Mouse (Mus musculus) thymus, adult 2 months (tissue): ENCODE data around the gene Mapkapk2. TPM values are rescaled to one million over a fixed set of nuclear protein-coding genes. Genes with fewer than 3 reads are reported as not detected.

Experiments used
- DNase-seq: peaks from one replicate; pipeline ENCODE4 v3.0.0; 2021
- H3K27ac ChIP-seq: fragments of 200-500 bp; 2 replicates; pipeline ENCODE4 v1.5.1; 2012; ENCODE audit warnings: low read length, control low read depth; ENCODE audit not compliant: control insufficient read depth, insufficient read depth
- H3K27me3 ChIP-seq: fragments of 200-500 bp; 2 replicates; pipeline ENCODE4 v1.6.1; 2012; ENCODE audit warnings: mild to moderate bottlenecking, low read length, moderate library complexity, mixed read lengths; ENCODE audit not compliant: control insufficient read depth, insufficient read depth
- H3K36me3 ChIP-seq: fragments of 200-500 bp; 2 replicates; pipeline ENCODE4 v1.6.1; 2012; ENCODE audit warnings: mild to moderate bottlenecking, low read length, moderate library complexity; ENCODE audit not compliant: control insufficient read depth, insufficient read depth
- H3K4me1 ChIP-seq: fragments of 200-500 bp; replicated peaks from 2 replicates; pipeline ENCODE4 v1.6.1; 2012; ENCODE audit warnings: low read length; ENCODE audit not compliant: control insufficient read depth, insufficient read depth
- H3K4me3 ChIP-seq: fragments of 200-500 bp; 2 replicates; pipeline ENCODE4 v1.5.1; 2012; ENCODE audit warnings: mild to moderate bottlenecking, low read length, control low read depth, moderate library complexity; ENCODE audit not compliant: control insufficient read depth, insufficient read depth
- CTCF ChIP-seq: fragments of 200-500 bp; IDR thresholded peaks from 2 replicates; pipeline ENCODE4 v1.5.1; 2012; ENCODE audit warnings: mild to moderate bottlenecking, control low read depth, low read length, moderate library complexity, borderline replicate concordance; ENCODE audit not compliant: control insufficient read depth, poor library complexity, insufficient read depth; ENCODE audit errors: extremely low read depth
- POLR2A ChIP-seq: fragments of 200-500 bp; IDR thresholded peaks from 2 replicates; pipeline ENCODE4 v1.6.1; 2012; ENCODE audit warnings: mild to moderate bottlenecking, low read length, control low read depth, moderate library complexity; ENCODE audit not compliant: control insufficient read depth, poor library complexity, insufficient read depth; ENCODE audit errors: extremely low read depth
- WGBS: fragments of 180-500 bp; shearing (Covaris S2); methylation state at CpG from one replicate; pipeline ENCODE4 v1.1.7; 2018; 5-methylcytosine and 5-hydroxymethylcytosine counted together
- polyA plus RNA-seq: library from polyadenylated mRNA; depleted of rRNA; stranded (reverse); fragments of >200 nt; gene quantifications from 2 replicates; pipeline ENCODE4 v1.2.3, GENCODE M21; 2012

The Mapkapk2 gene
- polyA plus RNA-seq, 1 experiment, result 69.6 TPM

- 63% methylated on average over 7 of the region's 7 CpGs for WGBS
- peaks cover 3% of the 10 kb centered on the region; the same call in 1 of the 2 replicates for H3K4me1 ChIP-seq
- peaks cover 6% of the 10 kb centered on the region; the same call in 1 of the 2 replicates for H3K36me3 ChIP-seq
- DNase-seq, result no peak
- H3K27me3 ChIP-seq, result no peaks in the 10 kb centered on the region
- no peak overlapping the region for H3K4me3 ChIP-seq
- TF ChIP-seq CTCF (no peak), POLR2A (no peak)
- H3K27ac ChIP-seq, result no peak overlapping the region
Measured at GRCm38 (mm10) chr1:131051073-131051472, 46.6 kb downstream of the Mapkapk2 start.

DNA sequence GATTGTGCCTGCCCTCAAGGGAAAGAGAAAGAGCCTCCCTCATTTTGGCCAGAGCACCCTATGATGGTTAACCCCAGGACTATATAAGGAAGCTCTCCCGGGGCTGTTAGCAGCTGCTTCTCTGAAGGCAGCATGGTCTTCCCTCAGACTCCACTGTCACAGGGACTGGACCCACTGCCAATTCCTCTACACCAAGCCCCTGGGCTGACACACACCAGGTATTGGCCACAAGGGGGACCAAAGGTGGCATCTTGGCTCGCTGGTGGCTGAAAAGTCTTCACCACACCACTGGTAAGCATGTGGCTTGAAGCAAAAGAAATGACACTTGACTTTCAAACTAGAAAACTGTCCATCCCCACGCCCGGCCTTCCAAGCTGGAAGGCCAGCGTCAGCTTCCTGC lies 47.0 kb downstream of the Mapkapk2 start:
- TF ChIP-seq POLR2A (no peak), CTCF (no peak)
- H3K4me3 ChIP-seq, result no peak overlapping the region
- H3K27me3 ChIP-seq, result no peaks in the 10 kb centered on the region
- H3K4me1 ChIP-seq, result peaks cover 3% of the 10 kb centered on the region; the same call in 1 of the 2 replicates
- H3K27ac ChIP-seq, result no peak overlapping the region
- WGBS, result 79% methylated on average over 5 of the region's 5 CpGs
- DNase-seq, result no peak
- H3K36me3 ChIP-seq, result peaks cover 6% of the 10 kb centered on the region; the same call in 1 of the 2 replicates

- H3K27me3 ChIP-seq, result no peaks in the 10 kb centered on the region
- 92% methylated on average over 5 of the region's 5 CpGs for WGBS
- DNase-seq, result no peak
- no peak overlapping the region for H3K4me3 ChIP-seq
- H3K36me3 ChIP-seq, result peaks cover 1% of the 10 kb centered on the region; the same call in 1 of the 2 replicates
- peaks cover 3% of the 10 kb centered on the region; the same call in 1 of the 2 replicates for H3K4me1 ChIP-seq
- TF ChIP-seq POLR2A (no peak), CTCF (no peak)
- no peak overlapping the region for H3K27ac ChIP-seq
Measured at GRCm38 (mm10) chr1:131050011-131050410, 47.6 kb downstream of the Mapkapk2 start.

- no peaks in the 10 kb centered on the region for H3K27me3 ChIP-seq
- 29% methylated on average over 5 of the region's 5 CpGs for WGBS
- no peak overlapping the region for H3K27ac ChIP-seq
- H3K36me3 ChIP-seq, result no peaks in the 10 kb centered on the region
- TF ChIP-seq CTCF (no peak), POLR2A (no peak)
- no peak for DNase-seq
- peaks cover 3% of the 10 kb centered on the region; the same call in 1 of the 2 replicates for H3K4me1 ChIP-seq
- H3K4me3 ChIP-seq, result no peak overlapping the region
Measured at GRCm38 (mm10) chr1:131049361-131049806, 48.2 kb downstream of the Mapkapk2 start.

- 76% methylated on average over 8 of the region's 8 CpGs for WGBS
- H3K36me3 ChIP-seq, result no peaks in the 10 kb centered on the region
- TF ChIP-seq POLR2A, result no peak
- no peak for TF ChIP-seq CTCF
- H3K4me1 ChIP-seq, result peaks cover 3% of the 10 kb centered on the region; the same call in 1 of the 2 replicates
- no peaks in the 10 kb centered on the region for H3K27me3 ChIP-seq
- no peak overlapping the region for H3K27ac ChIP-seq
- no peak for DNase-seq
- no peak overlapping the region for H3K4me3 ChIP-seq
Measured at GRCm38 (mm10) chr1:131048946-131049345, 48.7 kb downstream of the Mapkapk2 start.

DNA sequence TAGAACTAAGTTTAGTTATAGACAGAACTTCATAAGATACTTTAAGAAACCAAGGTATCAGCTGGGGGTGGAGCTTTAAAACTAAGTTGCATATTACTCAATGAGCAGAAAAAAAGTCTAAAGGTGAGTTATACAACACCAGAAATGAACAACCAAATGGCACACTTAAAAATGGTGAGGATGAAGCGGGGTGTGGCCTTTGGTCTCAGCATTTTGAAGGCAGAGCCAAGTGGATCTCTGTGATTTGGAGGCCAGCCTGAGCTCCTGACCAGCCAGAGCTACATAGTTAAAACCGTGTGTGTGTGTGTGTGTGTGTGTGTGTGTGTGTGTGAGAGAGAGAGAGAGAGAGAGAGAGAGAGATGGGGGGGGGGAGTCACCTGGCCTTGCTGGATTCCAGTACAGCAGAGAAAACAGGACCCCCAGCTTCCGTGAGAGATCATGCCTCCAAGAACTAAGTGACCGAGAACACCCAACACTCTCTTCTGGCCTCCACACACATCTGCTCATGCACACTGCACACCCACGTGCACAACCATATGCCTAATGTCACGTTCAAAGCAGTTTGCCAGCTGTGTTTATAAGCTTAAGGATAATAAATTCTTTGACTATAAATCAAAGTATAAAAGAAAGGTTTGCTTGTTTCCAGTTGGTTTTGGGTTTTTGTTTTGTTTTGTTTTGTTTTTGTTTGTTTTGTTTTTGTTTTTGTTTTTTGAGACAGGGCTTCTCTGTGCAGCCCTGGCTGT lies 49.3 kb downstream of the Mapkapk2 start:
- no peaks in the 10 kb centered on the region for H3K36me3 ChIP-seq
- H3K27me3 ChIP-seq, result no peaks in the 10 kb centered on the region
- 86% methylated on average over 6 of the region's 6 CpGs for WGBS
- no peak for TF ChIP-seq CTCF
- no peak for TF ChIP-seq POLR2A
- no peak overlapping the region for H3K4me3 ChIP-seq
- H3K27ac ChIP-seq, result no peak overlapping the region
- DNase-seq, result no peak
- H3K4me1 ChIP-seq, result peaks cover 3% of the 10 kb centered on the region; the same call in 1 of the 2 replicates

DNA sequence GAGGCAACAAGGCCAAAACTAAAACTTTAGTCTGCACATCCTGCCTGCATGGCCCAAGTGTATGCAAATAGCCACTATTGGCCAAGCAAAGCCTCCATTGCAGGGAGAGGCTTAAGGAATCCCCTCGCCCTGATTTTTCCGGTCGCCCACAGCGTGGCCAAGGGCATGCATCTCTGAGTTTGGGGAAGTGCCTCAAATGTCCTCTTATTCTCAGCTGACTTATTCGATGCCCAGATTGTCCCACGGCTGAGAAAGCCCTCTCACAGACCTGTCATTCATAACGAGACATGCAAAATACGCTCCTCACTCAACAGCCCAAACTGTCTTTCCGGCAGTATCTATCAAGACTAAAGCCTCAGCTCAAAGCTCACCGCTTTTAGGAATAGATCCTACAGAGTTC lies 51.0 kb downstream of the Mapkapk2 start:
- TF ChIP-seq POLR2A (no peak), CTCF (no peak)
- H3K27ac ChIP-seq, result no peak overlapping the region
- DNase-seq, result no peak
- no peaks in the 10 kb centered on the region for H3K27me3 ChIP-seq
- no peaks in the 10 kb centered on the region for H3K36me3 ChIP-seq
- WGBS, result 83% methylated on average over 10 of the region's 10 CpGs
- peaks cover 3% of the 10 kb centered on the region; the same call in 1 of the 2 replicates for H3K4me1 ChIP-seq
- H3K4me3 ChIP-seq, result no peak overlapping the region
